Mouse (Mus musculus): ENCODE results near the gene Trpc1.

DNA sequence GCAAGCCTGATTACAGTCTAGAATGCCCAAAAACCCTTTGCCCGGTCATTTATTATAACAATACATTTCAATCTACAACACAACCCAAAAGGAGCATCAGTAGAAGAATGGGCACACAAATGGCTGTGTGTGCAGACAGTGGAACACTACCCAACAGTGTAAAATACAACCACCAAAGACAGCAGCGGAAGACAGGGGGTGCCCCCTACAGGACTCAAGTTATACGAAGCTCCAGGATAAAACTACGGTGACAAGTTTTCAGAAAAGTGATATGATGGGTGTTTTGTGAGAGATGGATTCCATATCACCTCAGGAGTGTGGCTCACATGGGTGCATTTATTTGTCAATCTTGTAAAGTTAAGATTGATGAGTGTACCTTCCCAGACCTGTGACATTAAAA is 74.2 kb downstream of the Trpc1 start:
- TF ChIP-seq CTCF (IDR thresholded peaks at IDR 0.05; ENCODE audit: control insufficient read depth, insufficient read depth, insufficient read length) (no peak), MAX (IDR thresholded peaks at IDR 0.05) (no peak), USF1 (IDR thresholded peaks at IDR 0.05; ENCODE audit: low read depth) (no peak), CEBPB (IDR thresholded peaks at IDR 0.05; ENCODE audit: low read depth) (no peak), MYOD1 (IDR thresholded peaks at IDR 0.05; ENCODE audit: control insufficient read depth, insufficient read length, low read depth) (no peak), FOSL1 (IDR thresholded peaks at IDR 0.05; ENCODE audit: insufficient read depth, low read length, poor library complexity, severe bottlenecking) (no peak)
